Mouse (Mus musculus) cerebellum, adult 2 months (tissue): Measurements from ENCODE around the gene Rexo5. TPM values are rescaled to one million over a fixed set of nuclear protein-coding genes. Genes with fewer than 3 reads are reported as not detected.
A peak's percentile ranks its signal among the peaks of the same experiment; 100 is the strongest.

ENCODE experiments used
- DNase-seq, 2 experiments: peaks; one replicate each; pipeline ENCODE4 v3.0.0; 2021
- H3K27ac ChIP-seq: fragments of 200-500 bp; 2 replicates; pipeline ENCODE4 v1.5.1; 2012; ENCODE audit warnings: low read length, control low read depth, inconsistent platforms; ENCODE audit not compliant: insufficient read depth
- H3K27me3 ChIP-seq: fragments of 200-500 bp; 2 replicates; pipeline ENCODE4 v1.6.1; 2012; ENCODE audit warnings: inconsistent platforms, mild to moderate bottlenecking, low read length, moderate library complexity; ENCODE audit not compliant: control insufficient read depth, insufficient read depth
- H3K4me1 ChIP-seq: fragments of 200-500 bp; 2 replicates; pipeline ENCODE4 v1.6.1; 2011; ENCODE audit warnings: low read length; ENCODE audit not compliant: control insufficient read depth, insufficient read depth
- H3K4me3 ChIP-seq: fragments of 200-500 bp; replicated peaks from 2 replicates; pipeline ENCODE3; 2011; ENCODE audit warnings: mild to moderate bottlenecking, low read depth, low read length, control low read depth; ENCODE audit not compliant: insufficient read depth
- CTCF ChIP-seq: fragments of 200-500 bp; IDR thresholded peaks from 2 replicates; pipeline ENCODE4 v1.5.1; 2011; ENCODE audit warnings: low read depth, mild to moderate bottlenecking, control low read depth, low read length, moderate library complexity, borderline replicate concordance; ENCODE audit not compliant: insufficient read depth
- POLR2A ChIP-seq: fragments of 200-500 bp; IDR thresholded peaks from 2 replicates; pipeline ENCODE4 v1.6.1; 2011; ENCODE audit warnings: low read length, control low read depth, borderline replicate concordance; ENCODE audit not compliant: insufficient read depth
- WGBS: fragments of 180-500 bp; shearing (Covaris S2); methylation state at CpG from one replicate; pipeline ENCODE4 v1.1.7; 2018; 5-methylcytosine and 5-hydroxymethylcytosine counted together
- polyA plus RNA-seq: library from polyadenylated mRNA; depleted of rRNA; stranded (reverse); fragments of >200 nt; gene quantifications from 2 replicates; pipeline ENCODE4 v1.2.3, GENCODE M21; 2012

The Rexo5 gene
- polyA plus RNA-seq, 1 experiment: 4.8 TPM

DNA sequence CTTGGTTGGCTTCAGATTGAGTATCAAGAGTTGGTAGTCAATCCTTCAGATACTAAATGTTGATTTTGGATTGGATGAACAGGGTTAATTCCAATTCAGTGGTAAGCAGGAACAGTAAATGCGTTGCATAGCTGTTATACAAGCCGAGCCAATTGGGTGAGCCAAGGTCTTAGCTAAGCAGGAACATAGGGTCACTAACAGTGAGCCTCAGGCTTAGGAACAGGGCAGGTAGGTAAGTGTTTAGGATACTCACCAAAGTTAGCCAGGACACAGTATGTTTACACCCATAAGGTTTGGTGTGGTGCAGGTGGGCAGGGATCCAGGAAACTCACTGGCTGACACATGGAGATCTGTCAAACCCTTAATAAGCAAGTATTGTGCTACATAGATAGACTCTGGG, 53.6 kb downstream of the Rexo5 start:
- H3K27me3 ChIP-seq: no peaks in the 10 kb centered on the region
- TF ChIP-seq POLR2A (no peak), CTCF (no peak)
- no peaks in the 10 kb centered on the region for H3K4me1 ChIP-seq
- WGBS: 83% methylated on average over 2 of the region's 2 CpGs
- DNase-seq: no peak
- no peak overlapping the region for H3K27ac ChIP-seq
- H3K4me3 ChIP-seq: no peak overlapping the region

DNA sequence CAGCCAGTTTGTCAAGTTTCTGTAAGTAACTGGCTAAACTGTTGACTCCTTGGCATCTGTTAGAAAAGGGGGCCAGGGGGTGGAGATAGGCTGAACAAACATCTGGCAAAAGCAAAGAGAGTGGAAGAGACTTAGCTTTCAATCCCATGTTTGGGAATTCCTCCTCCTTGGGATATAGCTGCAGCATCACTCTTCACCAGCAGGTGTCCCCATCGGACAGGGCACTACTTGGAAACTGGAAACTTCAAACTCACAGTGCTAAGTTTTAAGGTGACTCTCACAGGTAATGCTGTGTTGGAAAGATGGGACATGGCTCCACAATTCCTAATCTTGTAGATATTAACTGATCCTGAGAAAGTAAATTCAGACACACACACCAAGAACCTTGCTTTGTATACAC, 55.3 kb downstream of the Rexo5 start:
- DNase-seq: peak; percentile 42 to 72
- Histone ChIP-seq H3K4me1 (no peaks in the 10 kb centered on the region), H3K4me3 (no peak overlapping the region), H3K27ac (no peak overlapping the region), H3K27me3 (no peaks in the 10 kb centered on the region)
- WGBS: 0% methylated on average over 1 of the region's 1 CpGs
- TF ChIP-seq CTCF (peak; percentile 93), POLR2A (no peak)

DNA sequence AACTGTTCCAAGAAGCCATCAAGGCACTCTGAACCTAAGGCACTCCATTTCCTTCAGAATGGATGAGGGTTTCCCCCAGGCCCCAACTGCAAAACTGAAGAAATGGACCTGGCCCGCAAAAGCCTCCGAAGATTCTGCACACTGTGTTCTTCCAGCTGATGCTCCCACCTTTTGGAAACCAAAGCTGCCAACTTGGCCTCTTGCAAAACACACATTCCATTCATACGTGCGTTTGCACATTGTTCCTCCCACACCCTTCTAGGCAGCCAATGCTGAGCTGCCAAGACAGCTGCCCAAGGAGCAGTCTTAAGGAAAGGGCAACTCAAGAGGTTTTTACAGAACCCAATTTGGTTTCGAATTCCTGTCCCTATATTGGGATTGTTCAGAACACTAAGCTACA, 56.9 kb downstream of the Rexo5 start:
- 61% methylated on average over 5 of the region's 5 CpGs for WGBS
- no peaks in the 10 kb centered on the region for H3K4me1 ChIP-seq
- no peak overlapping the region for H3K4me3 ChIP-seq
- DNase-seq: no peak
- TF ChIP-seq CTCF: no peak
- TF ChIP-seq POLR2A: no peak
- H3K27ac ChIP-seq: no peak overlapping the region
- no peaks in the 10 kb centered on the region for H3K27me3 ChIP-seq

DNA sequence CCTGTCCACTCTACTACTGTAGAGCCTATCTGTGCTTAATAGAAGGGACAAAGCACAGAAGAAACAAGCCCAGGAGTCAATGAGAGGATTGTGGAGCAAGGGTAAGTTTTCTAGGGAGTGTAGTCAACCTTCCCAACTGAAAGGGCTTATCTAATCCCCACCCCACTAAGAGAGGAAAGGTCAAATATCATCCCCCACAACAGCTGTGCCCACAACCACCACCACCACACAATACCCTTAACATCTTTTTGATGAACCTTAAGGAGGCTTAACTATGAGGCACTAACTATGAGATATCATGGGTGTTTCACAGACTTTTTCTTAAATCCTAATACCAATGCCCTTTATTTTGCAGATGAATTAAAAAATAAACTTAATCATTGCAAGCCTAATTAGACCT, 58.7 kb downstream of the Rexo5 start:
- no peak overlapping the region for H3K27ac ChIP-seq
- no peak for DNase-seq
- H3K27me3 ChIP-seq: no peaks in the 10 kb centered on the region
- H3K4me1 ChIP-seq: no peaks in the 10 kb centered on the region
- H3K4me3 ChIP-seq: no peak overlapping the region
- no peak for TF ChIP-seq POLR2A
- no peak for TF ChIP-seq CTCF

DNA sequence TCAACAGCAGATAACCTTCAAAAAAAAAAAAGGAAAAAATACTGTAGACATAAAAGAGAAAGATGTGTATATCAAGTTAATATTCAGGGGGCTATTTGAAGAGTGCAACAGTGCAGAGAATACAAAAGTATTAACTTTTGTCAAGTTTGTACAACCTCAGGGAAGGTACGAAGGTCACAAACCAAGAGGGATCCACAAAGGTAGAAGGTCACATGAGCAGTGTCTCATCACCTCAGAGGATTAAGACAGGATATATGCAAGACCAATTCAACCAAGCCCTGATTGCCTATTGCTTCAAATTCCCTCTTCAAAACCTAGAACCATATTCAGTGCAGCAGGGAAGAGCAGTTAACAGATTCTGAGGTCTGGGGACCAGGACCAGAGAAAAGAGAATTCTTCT, 59.4 kb downstream of the Rexo5 start:
- WGBS: 95% methylated on average over 1 of the region's 1 CpGs
- TF ChIP-seq POLR2A: no peak
- TF ChIP-seq CTCF: no peak
- DNase-seq: no peak

DNA sequence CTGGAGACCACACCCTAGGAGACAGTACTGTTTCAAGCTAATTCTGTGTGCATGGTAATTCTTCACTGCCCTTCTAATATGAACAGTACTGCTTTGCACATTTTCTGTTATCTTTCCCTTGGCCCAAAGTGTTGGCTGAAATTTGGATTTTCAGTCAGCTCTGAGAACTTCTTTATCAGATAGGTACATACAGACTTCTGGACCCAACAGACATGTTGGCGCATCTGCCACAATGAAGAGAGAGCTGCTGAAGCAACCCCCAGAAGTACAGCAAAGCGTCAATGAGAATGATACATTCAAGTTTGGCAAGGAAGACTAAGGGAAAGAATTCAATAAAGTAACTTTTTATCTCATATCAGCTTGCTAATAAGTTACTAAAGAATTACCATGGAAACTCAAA, 60.6 kb downstream of the Rexo5 start:
- Histone ChIP-seq H3K27ac (no peak overlapping the region), H3K27me3 (no peaks in the 10 kb centered on the region), H3K4me3 (no peak overlapping the region), H3K4me1 (no peaks in the 10 kb centered on the region)
- TF ChIP-seq CTCF (no peak), POLR2A (no peak)
- WGBS: 96% methylated on average over 2 of the region's 2 CpGs
- DNase-seq: no peak

More for the DNA sequence above, 59.4 kb downstream of the Rexo5 start:
- H3K4me1 ChIP-seq: no peaks in the 10 kb centered on the region
- no peak overlapping the region for H3K4me3 ChIP-seq
- no peak overlapping the region for H3K27ac ChIP-seq
- H3K27me3 ChIP-seq: no peaks in the 10 kb centered on the region

DNA sequence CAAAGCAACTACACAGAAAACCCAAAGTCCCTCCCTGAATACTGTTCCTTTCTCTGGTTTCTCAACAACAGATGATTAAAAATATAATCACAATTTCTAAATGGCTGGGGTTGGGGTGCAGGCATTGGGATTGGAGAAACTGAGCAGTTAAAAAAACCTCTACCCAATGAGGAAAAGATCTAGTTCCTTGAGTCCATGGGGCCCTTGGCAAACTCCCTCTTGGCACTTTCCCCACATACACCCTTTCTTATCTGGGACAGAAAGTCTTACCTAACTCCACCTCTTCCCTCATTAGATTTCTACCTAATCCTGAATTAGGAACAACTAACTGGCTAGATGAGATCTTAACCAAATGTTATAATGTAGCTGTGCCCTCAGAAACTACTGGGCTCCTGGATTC, 61.2 kb downstream of the Rexo5 start:
- H3K4me1 ChIP-seq: no peaks in the 10 kb centered on the region
- no peaks in the 10 kb centered on the region for H3K27me3 ChIP-seq
- H3K4me3 ChIP-seq: no peak overlapping the region
- no peak overlapping the region for H3K27ac ChIP-seq
- TF ChIP-seq CTCF (no peak), POLR2A (no peak)
- DNase-seq: no peak

DNA sequence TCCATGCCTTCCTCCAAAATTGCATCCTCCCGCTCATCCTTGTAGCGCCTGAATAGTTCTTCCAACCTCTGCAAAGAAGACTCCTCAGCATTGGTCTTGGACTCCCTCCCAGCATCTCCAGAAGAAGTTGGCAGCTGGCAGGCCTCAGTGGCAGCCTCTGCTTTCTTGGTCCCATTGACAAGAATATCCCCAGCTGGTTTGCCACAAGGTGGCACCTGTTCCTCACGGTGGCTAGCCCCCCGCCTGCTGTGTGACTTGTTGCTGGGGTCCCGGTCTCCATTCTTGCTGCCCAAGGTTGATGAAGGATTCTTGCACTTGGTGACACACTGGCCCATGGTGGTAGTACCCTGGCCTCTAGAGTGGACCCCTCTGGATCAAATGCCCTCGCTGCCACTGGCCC, 65.7 kb downstream of the Rexo5 start:
- no peak for TF ChIP-seq CTCF
- no peak for TF ChIP-seq POLR2A

More for the DNA sequence above, 65.7 kb downstream of the Rexo5 start:
- 52% methylated on average over 6 of the region's 6 CpGs for WGBS
- Histone ChIP-seq H3K27me3 (no peaks in the 10 kb centered on the region), H3K4me3 (no peak overlapping the region), H3K27ac (no peak overlapping the region), H3K4me1 (peaks cover 7% of the 10 kb centered on the region)
- no peak for DNase-seq
